Mouse (Mus musculus): ENCODE data around the gene Ddi2. TPM values are rescaled to one million over a fixed set of nuclear protein-coding genes. Genes with fewer than 3 reads are reported as not detected.

The Ddi2 gene
- polyA plus RNA-seq, 1 experiment: 1.7 TPM

GRCm38 (mm10) chr4:141725738-141726137 is 2.5 kb upstream of the Ddi2 start:
- Histone ChIP-seq H3K4me3 (replicated peaks) (no peak overlapping the region), H3K36me3 (replicated peaks; ENCODE audit: low read length) (peaks cover 4% of the 10 kb centered on the region), H3K4me1 (peaks cover 33% of the 10 kb centered on the region), H3K27me3 (replicated peaks) (peaks cover 15% of the 10 kb centered on the region), H3K9me3 (no peaks in the 10 kb centered on the region)
- no peak for TF ChIP-seq FLI1 (IDR thresholded peaks at IDR 0.05; ENCODE audit: low read length)
- no peak for TF ChIP-seq GATA1 (IDR thresholded peaks at IDR 0.05; ENCODE audit: borderline replicate concordance, low read length)

DNA sequence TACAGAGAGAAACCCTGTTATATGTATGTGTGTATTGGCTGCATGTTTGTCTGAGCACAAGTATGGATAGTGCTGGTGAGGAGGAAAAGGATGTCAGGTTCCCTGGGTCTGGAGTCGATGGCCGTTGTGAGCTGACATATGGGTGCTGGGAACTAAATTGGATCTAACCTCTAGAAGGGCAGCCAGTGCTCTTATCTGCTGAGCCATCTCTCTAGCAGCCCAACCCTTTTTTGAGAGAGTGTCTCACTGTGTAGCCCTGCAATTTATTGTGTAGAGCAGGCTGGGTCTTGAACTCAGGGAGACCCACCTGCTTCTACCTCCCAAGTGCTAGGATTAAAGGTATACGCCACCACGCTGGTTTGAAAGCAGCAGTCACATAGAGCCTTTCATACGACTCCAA is 2.1 kb upstream of the Ddi2 start:
- no peaks in the 10 kb centered on the region for H3K9me3 ChIP-seq
- peaks cover 13% of the 10 kb centered on the region for H3K27me3 ChIP-seq (replicated peaks)
- H3K4me3 ChIP-seq (replicated peaks): no peak overlapping the region
- H3K4me1 ChIP-seq: peaks cover 38% of the 10 kb centered on the region
- H3K36me3 ChIP-seq (replicated peaks; ENCODE audit: low read length): peaks cover 8% of the 10 kb centered on the region
- TF ChIP-seq FLI1 (IDR thresholded peaks at IDR 0.05; ENCODE audit: low read length) (no peak), GATA1 (IDR thresholded peaks at IDR 0.05; ENCODE audit: borderline replicate concordance, low read length) (no peak)

DNA sequence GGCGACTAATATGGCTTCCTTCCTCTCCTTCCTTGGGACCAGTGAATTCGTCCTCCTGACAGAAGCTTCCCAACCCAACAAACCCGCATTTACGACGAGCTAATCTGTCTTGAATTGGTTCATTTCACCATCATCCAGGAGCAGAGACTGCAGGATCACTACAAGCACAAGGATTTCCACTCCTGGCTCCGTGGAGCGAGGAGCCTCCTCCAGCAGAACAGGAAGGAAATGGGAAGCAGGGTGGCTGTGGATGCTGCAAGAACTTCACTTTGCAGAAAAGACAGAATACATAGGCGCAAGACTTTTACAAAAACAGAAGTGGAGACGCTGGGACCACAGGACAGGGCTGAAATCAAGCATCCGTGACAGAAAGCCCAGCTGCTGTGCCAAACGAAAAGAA is 1.4 kb upstream of the Ddi2 start:
- H3K4me1 ChIP-seq: peaks cover 45% of the 10 kb centered on the region
- peak overlapping the region; percentile 59 for H3K4me3 ChIP-seq (replicated peaks)
- peaks cover 15% of the 10 kb centered on the region for H3K36me3 ChIP-seq (replicated peaks; ENCODE audit: low read length)
- H3K9me3 ChIP-seq: no peaks in the 10 kb centered on the region
- peaks cover 9% of the 10 kb centered on the region for H3K27me3 ChIP-seq (replicated peaks)
- TF ChIP-seq FLI1 (IDR thresholded peaks at IDR 0.05; ENCODE audit: low read length) (no peak), GATA1 (IDR thresholded peaks at IDR 0.05; ENCODE audit: borderline replicate concordance, low read length) (no peak)

- Histone ChIP-seq H3K27me3 (replicated peaks) (peaks cover 2% of the 10 kb centered on the region), H3K9me3 (no peaks in the 10 kb centered on the region), H3K4me1 (peaks cover 54% of the 10 kb centered on the region), H3K4me3 (replicated peaks) (peak overlapping the region; percentile 98), H3K36me3 (replicated peaks; ENCODE audit: low read length) (peaks cover 16% of the 10 kb centered on the region)
- TF ChIP-seq FLI1 (IDR thresholded peaks at IDR 0.05; ENCODE audit: low read length): no peak
- no peak for TF ChIP-seq GATA1 (IDR thresholded peaks at IDR 0.05; ENCODE audit: borderline replicate concordance, low read length)
Observed at GRCm38 (mm10) chr4:141723673-141724068, 452 bp upstream of the Ddi2 start.

- H3K36me3 ChIP-seq (replicated peaks; ENCODE audit: low read length): peaks cover 27% of the 10 kb centered on the region
- no peaks in the 10 kb centered on the region for H3K9me3 ChIP-seq
- peak overlapping the region; percentile 98 for H3K4me3 ChIP-seq (replicated peaks)
- H3K27me3 ChIP-seq (replicated peaks): no peaks in the 10 kb centered on the region
- H3K4me1 ChIP-seq: peaks cover 71% of the 10 kb centered on the region
- TF ChIP-seq GATA1 (IDR thresholded peaks at IDR 0.05; ENCODE audit: borderline replicate concordance, low read length) (no peak), FLI1 (IDR thresholded peaks at IDR 0.05; ENCODE audit: low read length) (no peak)
Observed at GRCm38 (mm10) chr4:141721961-141722360, 1.3 kb downstream of the Ddi2 start.

GRCm38 (mm10) chr4:141720761-141721523 is 2.3 kb downstream of the Ddi2 start:
- Histone ChIP-seq H3K27me3 (replicated peaks) (no peaks in the 10 kb centered on the region), H3K4me3 (replicated peaks) (peak overlapping the region; percentile 88), H3K36me3 (replicated peaks; ENCODE audit: low read length) (peaks cover 38% of the 10 kb centered on the region), H3K4me1 (peaks cover 81% of the 10 kb centered on the region), H3K9me3 (no peaks in the 10 kb centered on the region)
- no peak for TF ChIP-seq GATA1 (IDR thresholded peaks at IDR 0.05; ENCODE audit: borderline replicate concordance, low read length)

DNA sequence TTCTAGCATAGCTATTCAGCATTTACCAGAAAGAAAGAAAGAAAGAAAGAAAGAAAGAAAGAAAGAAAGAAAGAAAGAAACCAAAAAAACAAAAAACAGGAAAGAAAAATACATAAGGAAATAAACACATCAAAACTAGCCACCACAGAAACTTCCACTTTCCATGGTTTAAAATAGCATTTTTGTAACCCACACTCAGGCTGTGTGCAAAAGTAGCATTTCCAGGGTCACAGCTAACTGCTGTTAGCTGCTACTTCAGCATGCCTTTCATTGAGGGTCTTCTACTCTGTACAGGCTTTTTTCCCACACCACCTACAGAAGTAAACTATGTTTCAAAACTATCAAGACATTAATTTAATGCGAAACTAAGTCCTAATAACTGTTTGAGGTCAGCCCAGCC is 3.9 kb downstream of the Ddi2 start:
- Histone ChIP-seq H3K27me3 (replicated peaks) (no peaks in the 10 kb centered on the region), H3K36me3 (replicated peaks; ENCODE audit: low read length) (peaks cover 45% of the 10 kb centered on the region), H3K4me1 (peaks cover 84% of the 10 kb centered on the region), H3K9me3 (no peaks in the 10 kb centered on the region), H3K4me3 (replicated peaks) (no peak overlapping the region)
- TF ChIP-seq FLI1 (IDR thresholded peaks at IDR 0.05; ENCODE audit: low read length): no peak
- no peak for TF ChIP-seq GATA1 (IDR thresholded peaks at IDR 0.05; ENCODE audit: borderline replicate concordance, low read length)

DNA sequence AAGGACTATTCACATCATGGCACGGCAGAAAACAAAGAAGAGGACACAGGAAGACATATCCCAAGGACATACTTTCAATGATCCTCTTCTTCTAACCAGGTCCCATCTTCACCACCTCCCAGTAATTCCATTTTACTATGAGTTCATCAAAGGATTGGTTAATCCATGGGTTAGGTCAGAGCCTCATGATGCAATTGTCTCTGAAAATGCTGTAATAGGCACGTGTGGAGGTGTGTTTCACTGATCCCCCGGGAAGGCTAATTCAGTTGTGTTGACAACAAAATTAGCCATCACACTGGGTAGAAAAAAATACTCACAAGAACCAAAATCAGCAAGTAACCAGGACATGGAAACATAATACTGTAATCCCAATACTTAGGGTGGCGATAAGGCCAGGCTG is 5.6 kb downstream of the Ddi2 start:
- no peak overlapping the region for H3K4me3 ChIP-seq (replicated peaks)
- TF ChIP-seq GATA1 (IDR thresholded peaks at IDR 0.05; ENCODE audit: borderline replicate concordance, low read length) (no peak), FLI1 (IDR thresholded peaks at IDR 0.05; ENCODE audit: low read length) (no peak)
- H3K9me3 ChIP-seq: no peaks in the 10 kb centered on the region
- H3K27me3 ChIP-seq (replicated peaks): no peaks in the 10 kb centered on the region
- peaks cover 91% of the 10 kb centered on the region for H3K4me1 ChIP-seq
- peaks cover 61% of the 10 kb centered on the region for H3K36me3 ChIP-seq (replicated peaks; ENCODE audit: low read length)

DNA sequence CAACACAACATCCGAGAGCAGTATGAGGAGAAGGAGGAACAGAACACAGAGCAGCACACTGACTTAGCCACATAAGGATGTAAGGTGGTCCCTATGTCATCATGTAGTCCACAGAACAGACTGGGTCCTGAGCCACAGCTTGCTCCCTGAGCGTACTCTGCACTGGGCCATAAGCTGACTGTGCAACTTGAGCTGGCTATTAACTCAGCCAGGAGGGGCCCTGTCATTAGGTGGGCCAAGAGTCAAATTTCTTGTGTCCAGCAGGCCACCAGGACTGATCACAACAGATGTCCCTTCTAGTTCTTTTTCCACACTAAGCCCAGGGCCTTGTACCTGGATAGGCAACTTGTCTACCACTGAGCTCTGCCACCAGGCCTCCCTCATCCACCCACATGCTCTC is 8.2 kb downstream of the Ddi2 start:
- Histone ChIP-seq H3K4me1 (peaks cover 70% of the 10 kb centered on the region), H3K4me3 (replicated peaks) (peak overlapping the region; percentile 67), H3K9me3 (no peaks in the 10 kb centered on the region), H3K36me3 (replicated peaks; ENCODE audit: low read length) (peaks cover 75% of the 10 kb centered on the region), H3K27me3 (replicated peaks) (no peaks in the 10 kb centered on the region)
- TF ChIP-seq GATA1 (IDR thresholded peaks at IDR 0.05; ENCODE audit: borderline replicate concordance, low read length) (no peak), FLI1 (IDR thresholded peaks at IDR 0.05; ENCODE audit: low read length) (no peak)

- Histone ChIP-seq H3K36me3 (replicated peaks; ENCODE audit: low read length) (peaks cover 82% of the 10 kb centered on the region), H3K4me3 (replicated peaks) (no peak overlapping the region), H3K4me1 (peaks cover 59% of the 10 kb centered on the region), H3K27me3 (replicated peaks) (no peaks in the 10 kb centered on the region), H3K9me3 (no peaks in the 10 kb centered on the region)
- TF ChIP-seq FLI1 (IDR thresholded peaks at IDR 0.05; ENCODE audit: low read length) (no peak), GATA1 (IDR thresholded peaks at IDR 0.05; ENCODE audit: borderline replicate concordance, low read length) (no peak)
Observed at GRCm38 (mm10) chr4:141713598-141714142, 9.5 kb downstream of the Ddi2 start.

All from megakaryocyte, embryonic 14.5 days (primary cell).